Mouse (Mus musculus) midbrain, embryonic 14.5 days (tissue): Measurements from ENCODE around the gene Stk4. TPM values are rescaled to one million over a fixed set of nuclear protein-coding genes. Genes with fewer than 3 reads are reported as not detected.
A peak's percentile ranks its signal among the peaks of the same experiment; 100 is the strongest.

Experiments
- ATAC-seq: fragments of 200-750 bp; cut with Nextera tagmentation; 2 replicates; pipeline ENCODE4 v1.8.0; 2017; ENCODE audit warnings: moderate number of reproducible peaks, moderate library complexity; ENCODE audit not compliant: low FRiP score, low TSS enrichment
- DNase-seq: peaks from one replicate; pipeline ENCODE4 v3.0.0-alpha.2; 2015
- H3K27ac ChIP-seq: fragments of 300-500 bp; sonication (generic); replicated peaks from 2 replicates; pipeline ENCODE4 v1.5.1; 2014; ENCODE audit warnings: mild to moderate bottlenecking, low read depth, low read length, moderate library complexity
- H3K27me3 ChIP-seq: fragments of 300-500 bp; sonication (generic); 2 replicates; pipeline ENCODE4 v1.6.1; 2014; ENCODE audit warnings: low read length, control low read depth, mixed read lengths; ENCODE audit not compliant: control insufficient read depth, insufficient read depth
- H3K36me3 ChIP-seq: fragments of 300-500 bp; sonication (generic); 2 replicates; pipeline ENCODE4 v1.6.1; 2014; ENCODE audit warnings: low read length, control low read depth; ENCODE audit not compliant: control insufficient read depth, insufficient read depth
- H3K4me1 ChIP-seq: fragments of 300-500 bp; sonication (generic); 2 replicates; pipeline ENCODE4 v1.6.1; 2014; ENCODE audit warnings: mild to moderate bottlenecking, antibody characterized with exemption, low read length, control low read depth; ENCODE audit not compliant: control insufficient read depth, insufficient read depth
- H3K4me2 ChIP-seq: fragments of 300-500 bp; sonication (generic); 2 replicates; pipeline ENCODE4 v1.6.1; 2014; ENCODE audit warnings: mild to moderate bottlenecking, low read length, moderate library complexity
- H3K4me3 ChIP-seq: fragments of 300-500 bp; sonication (generic); replicated peaks from 2 replicates; pipeline ENCODE4 v1.5.1; 2014; ENCODE audit warnings: low read depth, low read length
- H3K9ac ChIP-seq: fragments of 300-500 bp; sonication (generic); replicated peaks from 2 replicates; pipeline ENCODE4 v1.6.1; 2014; ENCODE audit warnings: mild to moderate bottlenecking, low read length, moderate library complexity
- H3K9me3 ChIP-seq: fragments of 300-500 bp; sonication (generic); 2 replicates; pipeline ENCODE4 v1.6.1; 2016; ENCODE audit warnings: low read length, control low read depth, mixed read lengths; ENCODE audit not compliant: control insufficient read depth
- WGBS: fragments of 180-500 bp; shearing (Covaris S2); extraction: QIAGEN DNeasy Blood & Tissue Kit; methylation state at CpG from one replicate; pipeline ENCODE4 v1.1.7; 2014; 5-methylcytosine and 5-hydroxymethylcytosine counted together
- polyA plus RNA-seq: library from polyadenylated mRNA; unstranded; fragments of >200 nt; fragmentation: Nextera tagmentation; extraction: Ambion mirVana; gene quantifications from 2 replicates; pipeline ENCODE4 v1.2.1, GENCODE M21; 2014

The Stk4 gene
- polyA plus RNA-seq, 1 experiment from 2014 or later = 35.0 TPM

- Histone ChIP-seq H3K27me3 (no peaks in the 10 kb centered on the region), H3K4me2 (peak overlapping the region; percentile 81), H3K4me1 (peaks cover 13% of the 10 kb centered on the region), H3K9me3 (no peaks in the 10 kb centered on the region), H3K36me3 (0 out of 2 replicates have a peak, but pooled peaks cover 5% of the 10 kb centered on the region), H3K9ac (peak overlapping the region; percentile 82), H3K27ac (peak overlapping the region; percentile 66), H3K4me3 (peak overlapping the region; percentile 86)
- WGBS = under 1% methylated on average over 48 of the region's 48 CpGs
- peak; percentile 98 for DNase-seq
- ATAC-seq = peak; percentile 89
These were observed 3.9 kb downstream of the Stk4 start for GRCm38 (mm10) chr2:164073918-164074578.

GRCm38 (mm10) chr2:164075088-164075487 lies 5.0 kb downstream of the Stk4 start:
- Histone ChIP-seq H3K9ac (peak overlapping the region; percentile 82; the same call in 1 of the 2 replicates), H3K27ac (no peak overlapping the region), H3K4me2 (peak overlapping the region; percentile 81), H3K4me3 (peak overlapping the region; percentile 86; the same call in 1 of the 2 replicates), H3K27me3 (no peaks in the 10 kb centered on the region), H3K9me3 (no peaks in the 10 kb centered on the region), H3K4me1 (peaks cover 9% of the 10 kb centered on the region; the same call in 1 of the 2 replicates), H3K36me3 (peaks cover 12% of the 10 kb centered on the region)
- WGBS = 72% methylated on average over 5 of the region's 5 CpGs
- no peak for ATAC-seq
- no peak for DNase-seq

GRCm38 (mm10) chr2:164076874-164077425 lies 6.8 kb downstream of the Stk4 start:
- 93% methylated on average over 8 of the region's 8 CpGs for WGBS
- Histone ChIP-seq H3K9me3 (no peaks in the 10 kb centered on the region), H3K36me3 (peaks cover 31% of the 10 kb centered on the region), H3K4me1 (peaks cover 9% of the 10 kb centered on the region; the same call in 1 of the 2 replicates), H3K4me3 (no peak overlapping the region), H3K4me2 (no peak overlapping the region), H3K27me3 (no peaks in the 10 kb centered on the region), H3K9ac (no peak overlapping the region), H3K27ac (no peak overlapping the region)
- ATAC-seq (no peak), DNase-seq (no peak)

GRCm38 (mm10) chr2:164077875-164078274 lies 7.8 kb downstream of the Stk4 start:
- no peaks in the 10 kb centered on the region for H3K27me3 ChIP-seq
- no peak overlapping the region for H3K9ac ChIP-seq
- DNase-seq (no peak), ATAC-seq (no peak)
- H3K9me3 ChIP-seq = no peaks in the 10 kb centered on the region
- WGBS = 93% methylated on average over 5 of the region's 5 CpGs
- H3K4me1 ChIP-seq = peaks cover 9% of the 10 kb centered on the region; the same call in 1 of the 2 replicates
- peaks cover 38% of the 10 kb centered on the region for H3K36me3 ChIP-seq
- H3K27ac ChIP-seq = no peak overlapping the region
- H3K4me2 ChIP-seq = no peak overlapping the region
- no peak overlapping the region for H3K4me3 ChIP-seq

- Histone ChIP-seq H3K36me3 (peaks cover 55% of the 10 kb centered on the region), H3K9ac (no peak overlapping the region), H3K27me3 (no peaks in the 10 kb centered on the region), H3K9me3 (no peaks in the 10 kb centered on the region), H3K4me2 (no peak overlapping the region), H3K4me1 (peaks cover 9% of the 10 kb centered on the region; the same call in 1 of the 2 replicates), H3K27ac (no peak overlapping the region), H3K4me3 (no peak overlapping the region)
- DNase-seq (no peak), ATAC-seq (no peak)
- WGBS = 97% methylated on average over 6 of the region's 6 CpGs
These were observed 9.4 kb downstream of the Stk4 start for GRCm38 (mm10) chr2:164079488-164079887.

GRCm38 (mm10) chr2:164081577-164081976 lies 11.5 kb downstream of the Stk4 start:
- ATAC-seq (no peak), DNase-seq (no peak)
- Histone ChIP-seq H3K36me3 (peaks cover 75% of the 10 kb centered on the region), H3K4me3 (no peak overlapping the region), H3K4me2 (no peak overlapping the region), H3K9me3 (no peaks in the 10 kb centered on the region), H3K27ac (no peak overlapping the region), H3K9ac (no peak overlapping the region), H3K4me1 (no peaks in the 10 kb centered on the region), H3K27me3 (no peaks in the 10 kb centered on the region)
- WGBS = 97% methylated on average over 10 of the region's 10 CpGs

- ATAC-seq (no peak), DNase-seq (no peak)
- Histone ChIP-seq H3K9ac (no peak overlapping the region), H3K4me3 (no peak overlapping the region), H3K9me3 (no peaks in the 10 kb centered on the region), H3K4me2 (no peak overlapping the region), H3K27ac (no peak overlapping the region), H3K27me3 (no peaks in the 10 kb centered on the region), H3K4me1 (no peaks in the 10 kb centered on the region), H3K36me3 (peaks cover 79% of the 10 kb centered on the region)
- WGBS = 96% methylated on average over 10 of the region's 10 CpGs
These were observed 12.1 kb downstream of the Stk4 start for GRCm38 (mm10) chr2:164082175-164082574.

- Histone ChIP-seq H3K27me3 (no peaks in the 10 kb centered on the region), H3K4me3 (no peak overlapping the region), H3K36me3 (peaks cover 90% of the 10 kb centered on the region), H3K9ac (no peak overlapping the region), H3K4me2 (no peak overlapping the region), H3K9me3 (no peaks in the 10 kb centered on the region), H3K4me1 (no peaks in the 10 kb centered on the region), H3K27ac (no peak overlapping the region)
- 91% methylated on average over 19 of the region's 19 CpGs for WGBS
- no peak for DNase-seq
- no peak for ATAC-seq
These were observed 13.7 kb downstream of the Stk4 start for GRCm38 (mm10) chr2:164083609-164084341.
